Mouse (Mus musculus) stomach, postnatal 0 days (tissue): ENCODE measurements around the gene Cep63. TPM values are rescaled to one million over a fixed set of nuclear protein-coding genes. Genes with fewer than 3 reads are reported as not detected.

ENCODE experiments used
- ATAC-seq: fragments of 200-750 bp; cut with Nextera tagmentation; 2 replicates; pipeline ENCODE4 v1.8.0; 2017; ENCODE audit not compliant: low FRiP score, low TSS enrichment
- DNase-seq: peaks from one replicate; pipeline ENCODE4 v3.0.0-alpha.2; 2016; ENCODE audit warnings: low spot score
- H3K27ac ChIP-seq: fragments of 300-500 bp; sonication (generic); replicated peaks from 2 replicates; pipeline ENCODE4 v1.5.1; 2014; ENCODE audit warnings: mild to moderate bottlenecking, control low read depth
- H3K27me3 ChIP-seq: fragments of 300-500 bp; sonication (generic); 2 replicates; pipeline ENCODE4 v1.6.1; 2014; ENCODE audit warnings: low read length; ENCODE audit not compliant: control insufficient read depth, insufficient read depth
- H3K36me3 ChIP-seq: fragments of 300-500 bp; sonication (generic); 2 replicates; pipeline ENCODE4 v1.6.1; 2014; ENCODE audit warnings: low read length, mixed read lengths; ENCODE audit not compliant: control insufficient read depth, insufficient read depth
- H3K4me1 ChIP-seq: fragments of 300-500 bp; sonication (generic); replicated peaks from 2 replicates; pipeline ENCODE4 v1.6.1; 2014; ENCODE audit warnings: antibody characterized with exemption; ENCODE audit not compliant: control insufficient read depth, insufficient read depth
- H3K4me2 ChIP-seq: fragments of 300-500 bp; sonication (generic); replicated peaks from 2 replicates; pipeline ENCODE4 v1.6.1; 2014; ENCODE audit warnings: low read depth, mild to moderate bottlenecking, control low read depth, moderate library complexity
- H3K4me3 ChIP-seq: fragments of 300-500 bp; sonication (generic); 2 replicates; pipeline ENCODE4 v1.5.1; 2014; ENCODE audit warnings: low read depth, low read length, control low read depth
- H3K9ac ChIP-seq: fragments of 300-500 bp; sonication (generic); 2 replicates; pipeline ENCODE4 v1.6.1; 2014; ENCODE audit warnings: mild to moderate bottlenecking, low read length, control low read depth, mixed read lengths
- H3K9me3 ChIP-seq: fragments of 300-500 bp; sonication (generic); 2 replicates; pipeline ENCODE4 v1.6.1; 2016; ENCODE audit warnings: low read length; ENCODE audit not compliant: control insufficient read depth
- CTCF ChIP-seq: IDR thresholded peaks from 2 replicates; pipeline ENCODE4 v1.5.1; 2016; ENCODE audit warnings: antibody characterized with exemption, low read depth, mild to moderate bottlenecking, moderate library complexity
- EP300 ChIP-seq: optimal IDR thresholded peaks from 2 replicates; pipeline ENCODE3; 2016; ENCODE audit warnings: antibody characterized with exemption
- WGBS: fragments of 180-500 bp; shearing (Covaris S2); extraction: QIAGEN DNeasy Blood & Tissue Kit; methylation state at CpG from one replicate; pipeline ENCODE4 v1.1.7; 2014; 5-methylcytosine and 5-hydroxymethylcytosine counted together
- polyA plus RNA-seq: library from polyadenylated mRNA; unstranded; fragments of >200 nt; fragmentation: Nextera tagmentation; extraction: Ambion mirVana; gene quantifications from 2 replicates; pipeline ENCODE4 v1.2.1, GENCODE M21; 2015

Gene Cep63
- polyA plus RNA-seq, 1 experiment from 2014 or later, result 24.4 TPM

DNA sequence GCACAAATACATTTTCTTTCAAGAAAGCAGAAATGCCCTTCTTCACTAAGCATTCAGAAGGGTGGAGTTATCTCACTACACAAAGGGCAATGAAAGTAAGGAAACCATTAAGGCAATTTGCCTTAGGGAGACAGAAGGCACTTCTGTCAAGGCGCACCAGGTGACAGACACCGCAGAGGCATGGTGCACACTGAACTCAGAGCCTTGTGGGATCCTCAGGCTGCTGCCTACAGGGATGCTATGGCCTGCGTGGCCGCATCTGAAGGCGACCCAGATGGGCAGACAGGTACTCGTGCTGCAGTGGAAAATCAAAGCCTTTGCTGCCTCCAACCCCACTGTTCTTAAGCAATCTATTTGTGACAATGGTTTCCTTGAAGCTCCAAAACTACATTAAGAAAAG, 21.2 kb downstream of the Cep63 start:
- H3K4me2 ChIP-seq, result no peak overlapping the region
- ATAC-seq (no peak), DNase-seq (no peak)
- TF ChIP-seq EP300 (no peak), CTCF (no peak)
- no peaks in the 10 kb centered on the region for H3K27me3 ChIP-seq
- peaks cover 10% of the 10 kb centered on the region for H3K36me3 ChIP-seq
- H3K9me3 ChIP-seq, result no peaks in the 10 kb centered on the region
- H3K4me3 ChIP-seq, result no peak overlapping the region
- no peak overlapping the region for H3K9ac ChIP-seq
- 97% methylated on average over 6 of the region's 6 CpGs for WGBS
- H3K27ac ChIP-seq, result no peak overlapping the region
- H3K4me1 ChIP-seq, result no peaks in the 10 kb centered on the region

DNA sequence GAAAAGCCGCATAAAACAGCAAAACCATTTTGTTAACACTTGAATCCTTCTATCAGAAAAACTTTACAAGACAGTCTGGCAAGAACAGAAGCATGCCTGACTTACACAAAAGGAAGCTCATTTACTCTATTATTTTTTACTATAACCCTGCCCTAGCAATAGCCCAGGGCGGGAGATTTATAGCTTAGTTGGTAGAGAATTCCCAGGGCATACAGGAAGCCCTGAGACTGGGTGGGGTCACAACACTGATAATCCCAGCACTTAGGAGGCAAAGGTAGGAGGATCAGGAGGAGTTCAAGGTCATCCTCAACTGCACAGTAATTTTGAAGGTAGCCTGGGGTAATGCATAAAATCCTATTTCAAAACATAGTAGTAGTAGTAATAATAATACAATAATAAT, 24.7 kb downstream of the Cep63 start:
- no peak for TF ChIP-seq CTCF
- no peak for TF ChIP-seq EP300
- Histone ChIP-seq H3K4me3 (no peak overlapping the region), H3K27me3 (no peaks in the 10 kb centered on the region), H3K9me3 (no peaks in the 10 kb centered on the region), H3K9ac (no peak overlapping the region), H3K27ac (no peak overlapping the region), H3K36me3 (peaks cover 8% of the 10 kb centered on the region), H3K4me1 (no peaks in the 10 kb centered on the region), H3K4me2 (no peak overlapping the region)
- DNase-seq (no peak), ATAC-seq (no peak)
- WGBS, result 70% methylated on average over 2 of the region's 2 CpGs

DNA sequence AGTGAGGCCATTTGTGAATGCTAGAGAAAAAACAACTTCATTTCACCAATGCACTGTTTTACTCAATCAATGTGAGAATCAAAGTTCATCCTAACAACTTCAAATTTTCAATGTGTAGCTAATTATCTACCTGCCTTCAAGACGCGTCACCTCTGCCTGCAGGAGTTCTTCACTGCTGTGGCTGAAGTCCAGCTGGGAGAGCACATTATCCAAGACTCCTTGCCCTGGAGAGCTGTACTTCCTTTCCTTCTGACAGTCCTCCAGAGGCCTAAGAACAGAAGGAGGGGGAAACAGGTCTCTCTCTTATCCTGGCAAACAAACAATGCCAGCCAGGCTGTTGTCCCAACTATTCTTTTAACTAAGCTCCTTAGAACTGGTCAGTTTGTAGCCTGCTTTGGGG, 25.1 kb downstream of the Cep63 start:
- no peak for TF ChIP-seq CTCF
- no peak for TF ChIP-seq EP300
- no peak overlapping the region for H3K4me2 ChIP-seq
- H3K4me3 ChIP-seq, result no peak overlapping the region
- H3K36me3 ChIP-seq, result peaks cover 9% of the 10 kb centered on the region
- ATAC-seq, result no peak
- H3K9me3 ChIP-seq, result no peaks in the 10 kb centered on the region
- DNase-seq, result no peak
- H3K9ac ChIP-seq, result no peak overlapping the region
- H3K27ac ChIP-seq, result no peak overlapping the region
- WGBS, result 78% methylated on average over 2 of the region's 2 CpGs
- H3K4me1 ChIP-seq, result no peaks in the 10 kb centered on the region
- no peaks in the 10 kb centered on the region for H3K27me3 ChIP-seq

DNA sequence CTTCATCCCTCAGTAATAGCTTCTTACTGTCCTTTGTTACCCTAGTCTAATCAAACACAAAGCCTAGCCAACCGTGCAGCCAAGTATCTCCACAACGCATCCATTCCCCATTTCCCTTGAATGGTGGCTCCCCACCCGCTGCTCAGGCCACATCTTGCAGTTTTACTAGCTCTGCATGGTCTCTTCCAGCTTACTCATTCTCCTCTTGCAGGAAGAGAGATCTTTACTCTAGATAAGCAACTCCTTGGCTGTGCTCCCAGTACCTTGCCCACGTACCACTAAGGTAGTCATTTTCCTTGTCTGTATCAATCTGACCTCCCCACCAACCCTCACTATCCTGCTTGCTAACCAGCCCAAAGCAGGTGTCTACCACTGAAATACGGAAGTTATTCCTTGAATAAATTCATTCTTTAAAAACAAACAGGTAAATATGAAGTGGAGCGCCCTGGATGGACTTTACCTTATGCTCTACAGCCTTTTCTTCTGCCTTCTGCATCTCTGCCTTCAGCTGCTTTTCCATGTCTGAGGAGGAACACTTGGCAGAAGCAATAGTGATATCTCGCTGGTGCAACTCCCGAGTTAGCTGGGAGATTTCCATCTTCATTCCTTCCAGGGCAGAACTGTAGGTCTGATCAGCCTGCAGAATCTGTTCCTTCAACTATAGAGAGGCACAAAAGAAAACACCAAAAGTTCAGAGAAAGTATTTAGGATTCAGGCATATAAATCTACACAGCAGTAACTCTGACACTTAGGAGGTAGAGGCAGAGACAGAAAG, 30.5 kb downstream of the Cep63 start:
- ATAC-seq (no peak), DNase-seq (no peak)
- H3K9me3 ChIP-seq, result no peaks in the 10 kb centered on the region
- 75% methylated on average over 8 of the region's 8 CpGs for WGBS
- H3K4me1 ChIP-seq, result no peaks in the 10 kb centered on the region
- H3K36me3 ChIP-seq, result peaks cover 5% of the 10 kb centered on the region; the same call in 1 of the 2 replicates
- H3K27me3 ChIP-seq, result no peaks in the 10 kb centered on the region
- no peak overlapping the region for H3K9ac ChIP-seq
- no peak overlapping the region for H3K4me3 ChIP-seq
- H3K27ac ChIP-seq, result no peak overlapping the region
- TF ChIP-seq CTCF, result no peak
- no peak for TF ChIP-seq EP300
- H3K4me2 ChIP-seq, result no peak overlapping the region

DNA sequence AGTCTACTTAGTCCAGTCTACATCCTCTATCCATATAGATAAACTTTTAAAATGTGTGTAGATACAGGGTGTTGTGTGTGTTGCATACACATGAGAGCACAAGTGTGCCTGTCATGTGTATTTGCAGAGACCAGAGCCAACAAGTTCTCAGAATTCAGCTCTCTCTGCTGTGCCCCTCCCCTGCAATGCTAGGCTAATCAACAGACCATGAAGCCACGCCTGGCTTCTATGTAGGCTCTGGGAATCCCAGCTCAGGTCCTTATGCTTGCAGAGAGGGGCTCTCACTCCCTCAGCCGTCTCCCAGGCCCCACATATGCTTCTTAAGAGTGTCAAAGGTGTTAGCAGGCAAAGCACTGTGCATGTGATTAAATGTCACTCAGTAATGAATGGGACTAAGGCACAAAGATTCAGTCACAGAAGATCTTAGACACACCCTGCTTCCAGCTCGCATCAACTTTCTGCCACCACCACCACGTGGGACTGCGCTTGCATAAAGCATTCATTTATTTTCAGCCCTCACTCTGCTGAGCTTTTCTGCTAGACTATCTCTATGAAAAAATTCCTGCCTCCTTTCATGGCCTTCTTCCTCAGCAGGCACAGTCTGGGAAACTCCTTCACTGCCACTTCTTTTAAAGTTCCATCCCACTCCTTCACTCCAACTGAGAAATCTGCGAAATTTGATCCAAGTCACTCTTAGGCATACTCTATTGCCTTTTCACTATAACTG, 31.5 kb downstream of the Cep63 start:
- DNase-seq, result no peak

DNA sequence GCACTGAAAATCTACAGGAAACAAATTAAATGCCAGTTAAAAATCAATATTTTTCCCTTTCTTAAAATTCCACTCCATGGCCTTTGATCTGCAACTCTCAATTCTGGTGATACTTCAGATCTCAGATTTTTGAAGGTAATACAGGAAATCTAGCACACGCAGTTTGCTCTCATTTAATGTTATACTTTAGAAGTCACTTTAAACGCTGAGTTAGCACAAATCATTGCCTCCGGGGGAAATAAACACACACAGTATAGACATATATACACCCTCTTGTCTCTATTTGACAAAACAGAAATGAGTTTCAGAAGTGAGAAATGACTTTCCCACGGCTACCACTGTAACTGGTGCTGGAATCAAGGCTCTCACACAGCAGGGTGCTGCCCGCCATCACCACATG, 39.0 kb downstream of the Cep63 start:
- 67% methylated on average over 5 of the region's 5 CpGs for WGBS
- ATAC-seq (no peak), DNase-seq (no peak)
- no peak overlapping the region for H3K27ac ChIP-seq
- no peaks in the 10 kb centered on the region for H3K4me1 ChIP-seq
- TF ChIP-seq CTCF, result no peak
- TF ChIP-seq EP300, result no peak
- H3K9me3 ChIP-seq, result no peaks in the 10 kb centered on the region
- peaks cover 5% of the 10 kb centered on the region; the same call in 1 of the 2 replicates for H3K36me3 ChIP-seq
- no peak overlapping the region for H3K9ac ChIP-seq
- no peak overlapping the region for H3K4me3 ChIP-seq
- no peaks in the 10 kb centered on the region for H3K27me3 ChIP-seq
- no peak overlapping the region for H3K4me2 ChIP-seq

More for the DNA sequence above, 31.5 kb downstream of the Cep63 start:
- no peak overlapping the region for H3K4me3 ChIP-seq
- no peak for ATAC-seq
- TF ChIP-seq CTCF (no peak), EP300 (no peak)
- H3K9ac ChIP-seq, result no peak overlapping the region
- no peaks in the 10 kb centered on the region for H3K4me1 ChIP-seq
- WGBS, result 48% methylated on average over 6 of the region's 6 CpGs
- no peak overlapping the region for H3K4me2 ChIP-seq
- H3K9me3 ChIP-seq, result no peaks in the 10 kb centered on the region
- H3K36me3 ChIP-seq, result peaks cover 5% of the 10 kb centered on the region; the same call in 1 of the 2 replicates
- H3K27me3 ChIP-seq, result no peaks in the 10 kb centered on the region
- H3K27ac ChIP-seq, result no peak overlapping the region
